Mouse (Mus musculus): ENCODE data around the gene Fam20b.

The Fam20b gene

DNA sequence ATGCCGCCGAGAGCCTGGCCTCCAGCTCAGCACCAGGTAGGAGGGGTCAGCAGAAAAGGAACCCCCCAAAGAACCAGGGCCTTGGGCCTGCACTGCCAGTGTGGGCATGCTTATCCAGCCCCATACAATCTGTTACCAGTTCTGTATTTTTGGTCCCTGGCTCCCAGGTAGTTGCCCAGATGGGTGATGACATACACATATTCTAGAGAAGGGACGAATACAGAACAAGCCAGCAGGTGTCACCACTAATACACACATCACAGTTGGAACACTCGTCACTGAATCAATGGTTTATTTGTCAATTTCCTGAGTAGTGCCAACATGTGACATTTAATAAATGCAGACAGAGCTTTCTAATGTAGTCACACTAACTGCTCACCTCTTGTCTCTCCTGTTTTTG, 78.3 kb downstream of the Fam20b start:
- no peak for DNase-seq (ENCODE audit: low spot score in 2 of 2)

DNA sequence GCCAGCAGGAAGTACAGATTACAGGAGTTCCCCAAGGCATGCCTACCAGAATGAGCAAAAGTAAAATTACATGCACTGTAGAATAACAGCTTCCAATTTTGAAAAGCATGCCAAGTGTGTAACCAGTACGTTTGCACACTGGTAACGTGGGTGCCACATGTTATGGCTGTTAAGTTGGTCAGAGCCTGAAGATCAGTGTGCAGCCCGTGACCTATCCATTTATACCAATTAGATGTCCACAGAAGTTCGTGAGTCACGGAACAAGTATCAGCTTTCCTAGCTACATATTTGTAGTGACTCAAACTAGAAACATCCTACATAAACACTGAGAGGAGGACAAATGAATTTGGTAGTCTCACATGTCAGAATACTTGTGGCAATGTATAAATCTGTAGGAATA, 79.4 kb downstream of the Fam20b start:
- no peak for DNase-seq (ENCODE audit: low spot score in 2 of 2)

DNA sequence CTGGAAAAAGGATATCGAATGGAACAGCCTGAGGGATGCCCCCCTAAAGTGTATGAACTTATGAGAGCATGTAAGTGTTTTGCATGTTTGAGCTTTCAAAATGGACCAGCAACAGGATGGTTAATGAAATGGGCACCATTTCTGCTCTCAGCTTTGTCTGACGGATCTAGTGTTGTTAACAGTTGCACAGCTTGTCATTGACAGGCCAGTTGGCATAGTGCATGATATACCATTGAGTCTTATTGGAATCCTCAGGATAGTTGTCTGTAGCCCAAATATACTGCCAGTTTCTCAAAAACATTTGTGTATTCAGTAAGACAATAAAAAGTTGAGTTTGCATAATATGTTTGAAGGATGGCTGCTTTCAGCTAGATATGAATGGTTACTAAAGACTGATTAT, 83.7 kb downstream of the Fam20b start:
- DNase-seq (ENCODE audit: low spot score in 2 of 2) = no peak

DNA sequence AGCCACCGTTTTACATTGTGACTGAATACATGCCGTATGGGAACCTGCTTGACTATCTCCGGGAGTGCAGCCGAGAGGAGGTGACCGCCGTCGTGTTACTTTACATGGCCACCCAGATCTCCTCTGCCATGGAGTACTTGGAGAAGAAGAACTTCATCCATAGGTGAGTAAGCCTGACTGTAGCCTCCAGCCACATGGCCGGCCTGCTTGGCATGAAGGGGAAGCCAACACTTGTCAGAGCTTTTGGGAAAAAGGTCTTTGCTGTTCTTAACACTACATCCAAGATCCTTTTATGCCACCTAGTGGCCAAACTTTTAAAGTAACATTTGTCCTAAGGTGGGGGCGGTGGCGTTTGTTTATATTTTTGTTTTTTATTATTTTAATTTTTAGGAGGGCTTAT, 85.8 kb downstream of the Fam20b start:
- no peak for DNase-seq (ENCODE audit: low spot score in 2 of 2)

DNA sequence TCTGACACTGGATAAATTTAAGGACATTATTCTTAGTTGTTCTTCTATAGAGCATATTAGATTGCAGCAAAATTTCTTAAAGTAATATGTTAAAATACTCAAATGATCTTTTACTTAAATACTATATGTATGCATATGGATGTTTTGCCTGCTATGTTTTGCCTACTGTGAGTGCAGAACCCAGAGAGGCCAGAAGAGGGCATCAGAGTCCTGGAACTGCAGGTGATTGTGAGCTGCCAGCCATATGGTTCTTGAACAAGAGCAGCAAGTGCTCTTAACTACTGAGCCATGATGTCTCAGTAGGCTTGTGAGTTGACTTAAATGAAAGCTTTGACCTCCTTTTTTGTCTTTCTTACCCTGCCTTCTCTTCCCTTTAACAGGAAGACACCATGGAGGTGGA, 87.9 kb downstream of the Fam20b start:
- peak in 1 of 2 experiments; percentile 26 for DNase-seq (ENCODE audit: low spot score in 2 of 2)

DNA sequence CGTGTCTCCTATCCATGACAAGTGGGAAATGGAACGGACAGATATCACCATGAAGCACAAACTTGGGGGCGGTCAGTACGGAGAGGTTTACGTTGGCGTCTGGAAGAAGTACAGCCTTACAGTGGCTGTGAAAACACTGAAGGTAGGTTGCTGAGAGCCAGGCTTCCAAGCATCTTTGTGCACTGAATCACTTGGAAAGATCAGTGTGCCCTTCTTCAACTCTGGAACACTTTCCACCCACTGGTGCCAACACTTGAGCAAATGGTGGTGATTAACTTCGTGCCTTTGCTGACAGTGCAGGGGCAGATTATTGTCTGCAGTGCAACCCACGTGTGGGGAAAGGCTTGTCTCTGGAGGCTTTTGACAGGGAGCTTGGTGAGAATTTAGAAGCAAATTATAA, 88.9 kb downstream of the Fam20b start:
- DNase-seq (ENCODE audit: low spot score in 2 of 2) = no peak
